Mouse (Mus musculus) urinary bladder, postnatal 14 days (tissue): ENCODE results near the gene Nbas.

Source experiments
- DNase-seq: peaks from one replicate; pipeline ENCODE4 v3.0.0; 2021; ENCODE audit warnings: low spot score

Gene Nbas

DNA sequence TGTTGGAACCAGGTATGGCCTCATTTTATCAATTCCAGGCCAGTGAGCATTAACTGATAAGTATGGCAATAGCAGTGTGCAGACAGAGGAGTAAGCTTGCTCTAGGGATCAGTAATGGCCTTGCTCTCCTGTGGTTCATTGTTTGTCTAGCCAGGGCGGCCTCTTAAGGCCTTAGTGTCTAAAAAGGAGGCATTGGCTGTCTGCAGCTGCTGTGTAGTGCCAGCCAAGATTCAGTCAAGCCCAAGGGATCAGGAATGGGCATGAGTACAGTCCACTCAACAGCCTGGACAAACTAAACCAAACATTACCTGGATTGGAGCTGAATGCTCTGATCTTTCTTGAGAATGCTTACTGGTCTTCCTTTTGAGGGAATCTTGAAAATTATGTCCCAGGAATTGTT, 120.7 kb downstream of the Nbas start:
- no peak for DNase-seq

DNA sequence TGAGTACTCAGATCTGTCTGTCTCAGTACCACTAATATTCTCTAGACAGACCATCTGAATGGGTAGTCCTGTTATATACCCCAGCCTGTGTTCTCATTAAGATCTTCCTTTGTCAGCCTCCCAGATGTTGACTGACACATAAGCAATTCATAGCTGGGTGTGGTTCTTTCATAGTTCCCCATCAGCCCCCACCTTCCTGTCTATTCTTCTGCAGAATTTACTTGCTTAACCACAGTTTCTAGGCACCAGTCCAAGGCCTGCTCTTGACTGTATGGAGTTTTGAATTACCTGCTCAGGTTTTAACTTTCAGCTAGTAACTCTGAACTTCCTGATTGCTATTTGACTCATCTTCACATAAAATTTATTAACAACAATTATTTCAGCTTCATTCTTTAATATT, 141.3 kb downstream of the Nbas start:
- no peak for DNase-seq

DNA sequence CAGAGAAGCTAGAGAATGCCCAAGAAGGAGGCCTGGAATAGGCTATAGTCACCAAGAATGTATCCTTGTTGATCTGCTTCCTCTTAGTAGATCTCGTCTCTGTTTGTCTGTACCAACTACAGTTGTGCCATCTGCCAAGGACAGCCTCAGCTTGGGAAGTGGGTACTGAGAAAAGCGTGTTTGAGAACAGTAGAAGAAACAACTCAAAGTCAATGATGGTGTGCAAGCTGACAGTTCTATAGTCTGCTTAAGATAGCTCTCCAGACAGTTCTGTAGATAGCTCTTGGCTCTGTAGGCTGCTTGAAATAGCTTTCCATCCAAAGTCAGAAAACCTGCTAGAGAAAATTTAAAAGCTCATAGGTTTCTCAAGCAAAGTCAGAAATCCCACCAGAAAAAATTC, 149.7 kb downstream of the Nbas start:
- no peak for DNase-seq

DNA sequence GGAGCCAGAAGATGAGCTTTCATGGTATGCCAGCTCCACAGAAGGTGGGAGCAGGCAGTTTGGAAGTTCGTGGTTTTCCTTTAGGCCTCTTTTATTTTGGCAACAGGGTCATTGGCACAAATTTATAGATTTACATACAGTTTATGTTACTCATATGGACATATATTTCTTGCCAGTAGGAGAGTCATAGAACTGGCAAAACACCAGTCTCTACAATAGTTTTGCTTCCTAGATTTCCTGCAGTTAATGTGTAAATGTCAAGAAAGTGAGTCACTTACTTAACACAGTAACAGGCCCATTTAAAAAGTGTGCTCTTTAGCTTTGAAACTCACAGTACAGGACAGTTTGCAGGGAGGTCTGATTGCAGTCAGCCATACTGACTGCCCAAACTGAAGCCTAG, 161.3 kb downstream of the Nbas start:
- DNase-seq: no peak

DNA sequence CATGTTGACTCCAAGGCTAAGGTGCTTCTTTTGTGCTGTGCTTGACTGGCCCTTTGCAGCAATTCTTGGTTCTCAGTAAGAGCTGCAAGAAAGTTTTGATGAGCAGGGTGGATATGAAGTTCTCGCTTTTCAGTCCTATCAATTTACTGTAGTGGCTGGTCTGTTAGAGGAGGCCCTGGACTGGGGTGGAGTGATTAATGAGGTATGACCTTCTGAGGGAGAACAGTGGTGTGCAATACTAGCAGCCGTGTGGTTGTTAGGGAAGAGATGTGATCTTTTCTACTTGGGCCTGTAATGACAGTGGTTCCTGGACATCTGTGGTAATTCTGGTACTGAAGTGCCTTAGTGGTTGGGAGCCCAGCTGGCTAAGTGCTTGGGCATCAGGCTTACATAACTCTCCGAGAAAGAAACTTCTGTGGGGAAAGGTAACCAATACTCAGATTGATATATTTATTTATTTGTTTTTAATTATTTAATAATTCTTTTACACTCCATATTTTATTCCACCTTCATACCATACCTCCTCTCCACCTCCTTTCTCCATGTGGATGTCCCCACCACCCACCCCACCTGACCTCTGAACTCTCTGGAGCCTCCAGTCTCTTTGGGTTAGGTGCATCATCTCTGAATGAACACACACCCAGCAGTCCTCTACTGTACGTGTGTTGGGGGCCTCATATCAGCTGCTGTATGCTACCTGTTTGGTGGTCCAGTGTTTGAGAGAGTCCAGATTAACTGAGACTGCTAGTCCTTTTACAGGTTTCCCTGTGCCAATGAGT, 175.9 kb downstream of the Nbas start:
- DNase-seq: no peak

DNA sequence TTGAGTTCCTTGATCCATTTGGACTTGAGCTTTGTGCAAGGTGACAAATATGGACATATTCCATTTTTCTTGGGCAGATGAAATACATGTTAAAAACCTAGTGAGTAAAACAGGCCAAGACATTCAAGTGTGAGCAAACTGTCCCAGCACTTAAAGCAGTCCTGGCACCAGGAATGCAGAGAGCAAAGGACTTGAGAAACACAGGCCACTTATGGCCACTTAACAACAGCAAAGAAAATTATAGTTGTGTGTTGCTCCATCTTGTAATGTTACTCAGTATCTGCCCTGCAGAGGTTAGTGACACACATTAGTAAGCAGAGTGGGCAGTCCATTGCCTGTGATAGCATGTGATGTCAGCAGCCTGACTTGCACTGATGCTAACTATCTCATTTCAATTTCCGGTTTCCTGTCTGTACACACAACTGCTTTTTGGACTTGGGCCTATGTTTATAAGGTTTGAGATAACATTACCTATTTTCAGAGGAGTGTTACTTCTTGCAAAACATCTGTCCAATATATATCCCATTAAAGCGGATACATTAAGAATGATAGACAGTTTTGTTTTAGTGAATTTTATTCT, 176.6 kb downstream of the Nbas start:
- no peak for DNase-seq

DNA sequence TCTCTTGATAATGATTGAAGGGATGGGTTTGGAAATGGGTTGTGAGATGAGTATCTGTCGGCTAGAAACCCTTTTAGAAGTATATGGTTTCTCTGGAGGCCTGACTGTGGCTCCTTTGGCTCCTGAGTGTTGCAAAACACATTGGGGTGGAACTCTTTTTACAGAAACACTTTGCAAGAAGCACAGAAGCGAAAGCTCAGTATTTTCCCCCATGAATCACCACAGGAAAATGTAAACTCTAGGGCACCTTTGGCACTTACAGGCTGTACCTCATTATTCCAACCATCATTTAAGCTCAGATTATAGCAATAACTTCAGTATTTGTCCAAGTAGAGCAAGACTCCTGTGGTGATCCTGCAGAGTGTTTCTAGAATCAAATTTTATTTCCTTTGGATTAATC, 180.0 kb downstream of the Nbas start:
- no peak for DNase-seq

DNA sequence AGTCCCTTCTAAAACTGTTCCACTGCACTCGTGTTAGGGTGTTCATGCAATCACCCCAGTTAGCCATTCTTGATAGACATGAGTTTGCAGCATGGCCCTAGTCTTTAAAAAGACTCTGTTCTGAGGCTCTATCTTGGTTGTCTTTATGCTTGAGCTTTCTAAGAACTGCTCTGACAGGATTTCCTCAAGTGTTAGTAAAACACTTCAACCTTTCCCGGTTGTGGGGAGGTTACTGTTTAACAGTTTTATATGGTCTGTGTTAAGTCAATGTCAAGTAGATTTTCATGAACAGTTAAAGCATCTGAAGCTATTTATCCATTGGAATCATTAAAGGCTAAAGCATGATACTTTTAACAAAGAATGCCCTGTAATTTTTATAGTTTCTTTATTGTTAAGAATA, 183.1 kb downstream of the Nbas start:
- DNase-seq: no peak

DNA sequence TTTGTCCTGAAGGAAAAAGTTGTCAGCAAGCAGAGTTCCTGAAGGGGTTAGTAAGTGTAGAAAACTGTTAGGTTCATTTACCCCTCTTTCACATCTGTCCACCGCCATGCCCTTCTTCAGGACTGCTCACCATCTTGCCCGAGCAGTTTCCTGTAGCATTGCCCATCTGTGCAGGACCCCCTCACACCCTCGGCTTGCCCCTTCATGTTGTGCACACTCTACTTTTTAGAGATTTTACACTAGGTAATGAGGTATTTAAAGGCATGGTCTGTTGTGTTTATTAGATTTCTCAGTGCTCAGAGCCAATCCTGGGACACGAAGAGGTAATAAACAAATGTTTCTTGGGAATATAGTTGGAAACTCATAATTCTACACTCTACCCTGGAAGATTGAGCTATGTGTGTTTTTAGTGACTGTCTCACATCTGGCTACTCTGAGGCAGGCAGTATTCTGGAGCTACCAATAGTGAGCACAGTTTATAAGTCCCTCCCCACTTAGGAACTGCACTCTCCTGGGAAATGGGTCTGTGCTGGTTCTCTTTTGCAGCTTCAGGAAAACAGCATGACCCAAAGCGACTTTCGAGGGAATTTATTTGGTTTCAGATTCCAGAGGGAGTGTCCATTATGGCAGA, 191.4 kb downstream of the Nbas start:
- no peak for DNase-seq

DNA sequence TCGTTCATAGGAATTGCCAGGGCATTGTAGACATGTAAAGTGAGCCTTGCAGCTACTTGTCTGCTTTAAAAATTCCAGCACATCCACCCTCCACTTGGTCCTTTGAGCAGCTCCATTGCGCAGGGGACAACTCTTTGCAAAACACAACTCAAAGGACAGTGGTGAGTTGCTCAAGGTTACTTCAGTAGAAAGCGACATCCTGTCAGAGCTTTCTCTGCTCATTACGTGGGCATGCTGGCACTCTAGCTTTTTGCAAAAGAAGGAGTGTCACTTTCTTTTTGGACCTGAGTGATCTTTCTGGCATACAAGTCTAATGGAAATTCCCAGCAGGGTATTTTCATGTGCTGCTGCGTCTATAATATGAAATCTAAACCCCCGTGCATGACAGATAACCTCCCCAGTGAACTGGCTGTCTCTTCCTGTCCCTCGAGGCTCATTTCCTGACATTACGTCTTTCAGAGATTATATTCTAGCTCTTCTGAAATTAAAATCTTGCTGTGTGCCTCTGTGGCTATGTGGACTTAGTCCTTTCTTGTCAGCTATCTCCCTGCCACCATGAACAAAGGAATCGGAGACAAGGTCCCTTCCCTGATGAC, 192.7 kb downstream of the Nbas start:
- DNase-seq: no peak

DNA sequence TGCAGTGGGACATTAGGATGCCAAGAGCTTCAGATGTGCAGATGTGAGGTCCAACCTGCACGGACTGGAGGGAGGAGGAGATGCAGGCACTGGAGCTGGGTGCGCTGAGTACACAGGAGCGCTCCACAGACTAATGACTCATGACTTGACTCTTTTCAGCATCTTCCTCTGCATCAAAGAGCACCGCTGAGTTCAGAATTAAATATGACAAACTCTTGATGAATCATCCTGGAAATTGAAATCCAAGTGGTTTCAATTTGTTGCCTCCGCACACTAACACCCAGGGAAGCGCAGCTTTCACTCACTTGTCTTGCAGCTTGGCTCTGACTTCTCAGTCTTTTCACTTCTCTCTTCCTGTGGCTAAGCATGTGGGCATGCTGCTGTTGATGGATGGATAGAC, 193.5 kb downstream of the Nbas start:
- no peak for DNase-seq

DNA sequence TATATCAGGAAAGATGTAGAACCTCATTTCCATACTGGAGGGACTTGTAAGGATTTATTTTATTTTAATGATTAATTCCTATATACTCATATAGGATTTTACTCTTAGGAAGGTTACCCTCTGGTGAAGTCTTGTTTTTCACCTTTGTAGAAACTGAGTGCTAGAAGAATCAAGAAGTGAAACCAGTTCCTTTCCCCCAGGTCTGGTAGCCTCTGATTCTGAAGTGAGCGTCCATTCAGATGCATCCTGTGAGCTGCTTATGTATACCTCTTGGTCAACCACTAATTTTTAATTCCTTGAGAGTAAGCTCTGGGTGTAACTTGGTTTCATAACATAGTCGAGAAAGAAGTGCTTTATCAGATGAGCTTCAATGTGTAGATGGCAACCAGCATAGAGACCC, 196.6 kb downstream of the Nbas start:
- no peak for DNase-seq

DNA sequence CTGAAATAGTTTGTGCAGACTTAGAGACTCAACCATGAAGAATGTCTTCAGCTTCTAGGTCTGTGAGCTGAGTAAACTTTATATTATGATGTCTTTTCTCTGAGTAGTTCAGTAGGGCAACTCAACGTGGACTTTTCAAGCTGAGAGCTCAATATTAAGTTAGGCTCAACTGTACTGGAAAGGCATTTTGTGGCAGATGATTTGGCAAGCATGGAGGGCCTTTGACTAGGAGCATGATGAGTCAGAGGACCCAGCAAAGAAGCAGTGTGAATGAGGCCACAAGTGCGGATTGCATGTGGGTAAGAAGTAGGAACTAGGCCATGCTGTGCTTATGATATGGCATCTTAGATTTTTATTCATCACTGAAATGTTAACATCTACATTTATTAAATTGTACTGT, 205.9 kb downstream of the Nbas start:
- DNase-seq: no peak

DNA sequence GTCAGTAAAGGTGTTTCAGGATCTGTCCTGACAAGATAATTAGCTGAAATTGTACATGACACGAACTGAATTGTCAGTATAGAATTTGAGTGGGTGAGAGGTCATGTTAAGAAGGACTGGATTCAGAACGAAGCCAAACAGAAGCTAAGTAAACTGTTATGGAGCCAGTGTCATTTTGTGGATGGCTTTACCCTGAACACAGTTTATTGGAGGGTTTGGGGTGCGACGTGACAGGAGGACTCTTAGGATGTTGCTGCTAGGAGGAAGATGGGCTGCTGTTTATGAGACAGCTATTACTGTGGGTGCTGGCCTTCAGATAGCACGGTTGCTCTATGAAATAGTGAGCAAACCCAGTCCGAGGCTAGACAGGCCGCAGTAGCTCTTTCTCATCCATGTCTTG, 210.2 kb downstream of the Nbas start:
- DNase-seq: no peak

DNA sequence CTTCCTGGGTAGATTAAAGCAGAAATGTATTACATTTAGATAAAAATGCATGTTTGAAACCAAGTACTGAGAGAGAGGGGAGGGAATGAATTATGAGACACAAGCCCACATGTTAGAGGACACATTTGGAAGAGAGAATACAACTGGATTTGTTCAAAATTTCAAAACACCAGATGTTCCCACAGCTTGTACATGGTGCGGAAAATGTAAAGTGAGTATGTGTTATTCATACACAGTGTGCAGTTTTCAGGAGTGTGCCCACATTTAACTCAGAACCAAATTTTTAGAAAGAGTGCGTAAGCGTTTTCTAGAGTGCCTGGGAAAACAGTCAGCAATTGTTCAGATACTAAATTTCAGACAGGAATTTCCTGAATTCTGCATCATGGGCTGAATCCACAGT, 217.3 kb downstream of the Nbas start:
- DNase-seq: no peak

DNA sequence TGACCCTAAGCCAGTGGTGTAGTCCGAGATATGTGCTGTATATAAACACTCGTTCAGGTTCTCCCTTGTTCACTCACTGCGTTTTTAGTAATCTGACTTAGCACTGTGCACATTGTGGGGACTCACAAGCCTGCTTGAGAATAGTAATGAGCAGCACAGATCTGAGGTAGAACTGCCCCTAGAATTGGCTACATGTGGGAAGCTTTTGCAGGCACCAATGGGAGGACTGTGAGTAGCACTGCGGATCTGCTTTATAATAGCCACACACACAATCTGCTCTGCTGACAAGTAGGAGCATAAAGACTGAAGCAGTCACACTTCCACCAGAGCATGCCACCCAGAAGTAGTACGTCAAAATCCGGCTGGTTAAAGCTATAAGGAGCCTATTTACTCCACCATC, 228.3 kb downstream of the Nbas start:
- DNase-seq: no peak

DNA sequence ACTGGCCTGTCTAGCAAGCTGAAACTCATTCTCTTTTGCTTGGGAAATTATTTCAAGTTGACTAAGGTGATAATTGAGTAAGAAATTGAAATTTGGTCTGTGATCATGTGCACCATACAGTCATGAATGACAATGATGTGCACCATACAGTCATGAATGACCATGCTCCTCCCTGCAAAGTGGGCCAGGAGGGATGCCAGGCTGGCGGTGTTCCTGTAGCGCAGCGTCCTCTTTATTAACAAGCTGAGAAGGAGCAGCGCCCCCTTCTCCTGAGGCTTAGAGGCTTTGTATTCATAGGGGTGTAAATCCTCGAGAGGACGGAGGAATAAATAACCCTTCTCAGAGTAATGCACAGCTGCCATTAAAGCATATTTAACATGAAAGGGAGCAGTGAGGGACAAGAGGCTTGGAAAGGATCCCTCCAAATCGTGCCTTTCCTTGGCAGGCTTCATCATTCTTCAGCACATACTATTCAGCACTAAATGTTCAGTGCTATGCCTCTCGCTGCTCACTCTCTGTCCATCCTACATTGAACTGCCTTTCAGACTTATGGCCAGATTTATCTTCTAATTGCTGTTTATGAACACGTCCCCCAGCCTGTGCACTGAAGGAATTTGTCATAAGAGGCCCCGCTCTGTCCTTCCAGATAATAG, 230.4 kb downstream of the Nbas start:
- DNase-seq: no peak

DNA sequence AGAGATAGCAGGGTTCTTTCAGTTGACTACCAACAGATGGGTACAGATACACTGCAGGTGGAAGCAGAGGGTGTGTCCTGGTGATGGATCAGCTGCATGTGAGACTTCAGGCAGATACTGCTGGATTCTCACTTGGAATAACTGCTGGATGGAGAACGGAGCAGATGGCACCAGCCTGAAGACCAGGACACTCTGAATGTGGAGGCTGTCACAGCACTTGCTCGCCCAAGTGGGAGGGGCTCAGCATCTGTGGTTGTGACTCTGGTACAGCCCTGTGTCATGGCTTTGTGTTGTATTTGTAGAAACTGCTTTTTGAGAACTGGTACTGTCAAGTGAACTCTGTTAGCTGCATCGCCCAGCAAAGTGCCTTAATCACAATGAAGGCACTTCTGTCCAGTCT, 231.3 kb downstream of the Nbas start:
- DNase-seq: no peak

DNA sequence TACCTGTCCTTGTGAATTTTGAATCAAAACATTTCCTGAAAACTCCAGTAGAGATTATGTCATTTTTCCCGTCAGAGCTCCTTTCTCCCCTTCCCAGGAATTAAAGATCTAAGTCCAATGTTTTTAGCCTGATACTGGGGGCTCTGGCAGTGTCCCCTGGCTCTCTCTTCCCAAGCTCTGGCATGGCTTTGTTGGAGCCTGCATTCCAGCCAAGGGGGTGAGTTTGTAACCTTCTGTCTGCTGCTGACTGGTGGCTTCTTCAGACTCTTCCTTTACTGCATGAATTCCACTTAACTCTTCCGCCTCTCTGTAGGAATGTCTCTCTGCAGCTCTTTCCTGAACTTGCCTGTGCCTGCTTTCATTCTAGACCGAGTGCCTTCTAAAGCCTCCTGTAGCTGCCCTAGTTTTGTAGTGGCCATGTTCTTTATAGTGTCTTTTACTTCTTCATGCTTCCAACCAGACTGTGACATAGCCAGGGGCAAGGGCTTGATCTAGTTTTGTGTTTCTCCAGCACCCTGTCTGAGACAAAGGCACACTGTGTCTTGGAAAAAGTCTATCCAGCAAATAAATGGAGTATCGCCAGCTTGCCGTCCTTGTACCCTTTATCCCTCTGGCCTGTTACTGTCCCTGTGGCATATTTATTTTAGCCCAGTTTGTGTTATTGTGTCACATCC, 236.0 kb downstream of the Nbas start:
- no peak for DNase-seq

DNA sequence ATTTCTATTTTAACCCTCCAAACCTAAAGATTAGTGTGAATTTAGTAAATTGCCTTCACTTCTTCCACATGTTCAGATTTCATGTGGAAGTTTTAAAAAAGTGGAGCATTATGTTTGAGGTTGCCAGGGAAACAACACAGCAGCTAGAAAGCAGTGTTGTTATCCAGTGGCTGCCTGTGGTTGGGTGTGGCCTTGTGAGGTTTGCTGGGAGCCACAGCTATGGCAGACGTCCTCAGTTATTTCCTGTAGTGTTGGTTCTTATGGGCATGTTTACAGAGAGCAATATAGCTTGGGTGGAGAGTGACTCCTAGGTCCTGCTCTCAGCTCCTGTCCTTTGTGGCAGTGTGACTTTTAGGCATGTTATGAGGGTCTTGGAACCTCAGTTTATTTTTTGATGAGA, 249.1 kb downstream of the Nbas start:
- DNase-seq: no peak

DNA sequence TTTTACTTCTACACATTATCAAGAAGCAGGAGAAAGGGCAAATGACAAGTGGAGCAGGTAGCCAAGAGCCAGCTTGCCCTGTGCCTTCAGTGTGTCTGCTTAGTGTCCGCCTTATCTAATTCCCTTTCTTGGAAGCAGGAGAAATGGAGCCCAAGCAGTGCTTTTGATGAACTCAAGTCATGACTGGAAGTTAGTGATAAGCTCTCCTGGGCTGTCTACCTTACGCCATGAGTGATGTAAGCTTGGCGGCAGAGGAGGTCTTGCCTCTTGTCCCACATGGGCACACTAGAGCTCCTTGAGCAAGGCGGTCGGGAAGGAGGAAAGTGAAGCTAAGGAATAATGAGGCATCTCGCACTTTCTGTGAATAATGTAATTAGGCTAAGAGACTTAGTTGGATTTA, 250.5 kb downstream of the Nbas start:
- DNase-seq: no peak

DNA sequence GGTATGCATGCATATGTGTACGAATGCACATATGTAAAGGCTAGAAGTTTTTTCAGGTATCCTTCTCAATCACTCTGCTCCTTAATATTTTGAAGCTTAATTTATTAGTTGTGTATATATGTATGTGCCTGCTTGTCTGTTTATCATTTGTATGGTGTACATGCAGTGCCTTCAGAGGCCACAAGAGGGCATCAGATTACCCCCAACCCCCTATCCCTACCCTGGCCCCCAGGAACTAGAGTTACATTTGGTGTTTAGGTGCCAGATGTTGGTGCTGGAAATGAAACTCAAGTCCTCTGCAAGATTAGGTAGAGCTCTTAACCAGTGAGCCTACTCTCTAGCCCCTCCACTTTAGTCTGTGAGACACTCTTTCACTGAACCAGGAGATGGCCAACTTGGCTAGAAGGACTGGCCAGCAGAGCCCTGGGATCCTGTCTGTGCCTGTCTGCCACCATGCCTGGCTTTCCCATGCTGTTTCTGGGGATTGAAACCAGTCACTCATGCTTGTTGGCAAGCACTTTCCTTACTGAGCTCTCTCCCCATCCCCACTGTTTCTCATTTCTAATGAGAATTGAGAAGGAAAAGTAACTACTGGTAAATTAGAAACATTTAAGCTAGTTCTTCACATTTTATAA, 263.9 kb downstream of the Nbas start:
- no peak for DNase-seq
